18 mouse cellular contexts compared by ENCODE assay signal in the genomic region with DNA sequence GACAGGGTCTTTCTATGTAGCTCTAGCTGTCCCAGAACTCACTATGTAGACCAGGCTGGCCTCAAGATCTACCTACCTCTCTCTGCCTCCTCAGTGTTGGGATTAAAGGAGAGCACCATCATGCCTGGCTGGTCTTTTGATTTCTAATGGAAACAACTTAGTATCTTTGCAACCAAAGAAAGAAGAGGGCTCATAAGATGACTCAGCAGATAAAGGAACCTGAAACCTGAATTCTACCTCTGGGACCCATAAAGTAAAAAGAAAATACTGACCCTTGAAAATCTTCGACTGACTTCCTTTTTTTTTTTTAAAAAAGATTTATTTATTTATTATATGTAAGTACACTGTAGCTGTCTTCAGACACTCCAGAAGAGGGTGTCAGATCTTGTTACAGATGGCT. TPM values are rescaled to one million over a fixed set of nuclear protein-coding genes. Genes with fewer than 3 reads are reported as not detected.
"Had no signal": no experiment of that assay in that cellular context is flagged by ENCODE, and none has a peak within 500 bp of the region (broad histone marks: within the 10 kb centered on the region; RNA-seq: fewer than 3 reads in every experiment).

No protein-coding gene starts in this region.

- H3K9ac ChIP-seq: hindbrain, embryonic 14.5 days; limb, embryonic 13.5 days had no signal

- DNase-seq: kidney, adult 8-10 months; kidney, postnatal 36 days; left cerebral cortex, postnatal 4 days; lung, adult 2 months; lung, postnatal 14 days; retina, postnatal 1 day; right cerebral cortex, postnatal 14 days; thymus, adult 2 months; thymus, postnatal 25 days had no signal

- H3K27ac ChIP-seq: hindbrain, embryonic 14.5 days; limb, embryonic 13.5 days; macrophage had no signal

- H3K4me3 ChIP-seq: limb, embryonic 13.5 days had no signal

- ATAC-seq: intestine, embryonic 16.5 days; midbrain, embryonic 16.5 days had no signal

- H3K4me1 ChIP-seq: limb, embryonic 13.5 days had no signal

- H3K27me3 ChIP-seq: limb, embryonic 13.5 days; megakaryocyte, embryonic 14.5 days had no signal

- H3K4me2 ChIP-seq: hindbrain, embryonic 14.5 days; limb, embryonic 13.5 days; midbrain, embryonic 11.5 days had no signal

- H3K9me3 ChIP-seq: limb, embryonic 13.5 days; megakaryocyte, embryonic 14.5 days had no signal

RNA-seq across cellular contexts. Expression of a gene that starts 21.6 kb away (rescaled TPM):
- total RNA-seq: left cerebral cortex, postnatal 10 days had no signal
- polyA plus RNA-seq: intestine, embryonic 16.5 days; macrophage; urinary bladder, adult 2 months had no signal
